9 mouse cellular contexts compared by ENCODE assay signal in the genomic region with DNA sequence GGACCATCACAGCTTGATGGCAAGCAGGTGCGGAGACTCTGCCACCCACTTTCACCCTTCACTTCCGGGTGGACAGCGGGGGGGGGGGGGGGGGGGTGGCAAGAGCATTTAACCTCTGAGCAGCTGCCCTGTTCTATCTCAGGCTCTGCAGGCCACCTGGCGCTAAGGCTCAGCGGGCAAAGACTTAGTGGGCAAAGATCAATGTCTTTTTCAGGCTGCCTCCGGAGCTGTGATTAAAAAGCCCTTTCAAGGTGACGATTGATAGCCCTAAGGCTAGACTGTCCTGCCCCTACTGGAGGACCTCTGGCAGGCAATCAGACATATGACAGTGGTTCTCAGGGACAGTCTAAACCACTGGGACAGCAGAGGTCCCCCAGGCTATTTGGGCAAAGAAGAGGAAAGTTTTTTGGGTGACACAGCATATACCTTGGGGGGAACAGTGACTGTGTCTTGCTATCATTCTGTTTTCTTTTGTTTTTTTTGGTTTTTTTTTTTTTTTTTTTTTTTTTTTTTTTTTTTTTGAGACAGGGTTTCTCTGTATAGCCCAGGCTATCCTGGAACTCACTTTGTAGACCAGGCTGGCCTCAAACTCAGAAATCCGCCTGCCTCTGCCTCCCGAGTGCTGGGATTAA. TPM values are rescaled to one million over a fixed set of nuclear protein-coding genes. Genes with fewer than 3 reads are reported as not detected.
DNase-seq lines count a peak whose midpoint lies in the region; ATAC-seq lines count a peak whose summit lies in the region.
"Had no signal": no experiment of that assay in that cellular context is flagged by ENCODE, and none has a peak within 500 bp of the region (broad histone marks: within the 10 kb centered on the region; RNA-seq: fewer than 3 reads in every experiment).

No protein-coding gene starts in this region.

- H3K27ac ChIP-seq in kidney, embryonic 15.5 days: no peak overlapping the region
- H3K27ac ChIP-seq in forebrain, embryonic 12.5 days: peak overlapping the region; percentile 78
- peak overlapping the region; percentile 68 for H3K27ac ChIP-seq in liver, embryonic 12.5 days
- H3K27ac ChIP-seq in neural tube, embryonic 12.5 days: peak overlapping the region; percentile 70; the same call in 1 of the 2 replicates
- H3K27ac ChIP-seq: limb, embryonic 12.5 days had no signal

- DNase-seq in kidney, postnatal 4 days: no peak
- no peak for DNase-seq in left cerebral cortex, postnatal 36 days (ENCODE audit: low spot score in 2 of 2)
- no peak for DNase-seq in thymus, postnatal 4 days
- no peak for DNase-seq in Muller cell, postnatal 12 days (ENCODE audit: inconsistent ontology term)

- no peak overlapping the region for H3K9ac ChIP-seq in kidney, embryonic 15.5 days
- H3K9ac ChIP-seq in forebrain, embryonic 12.5 days: no peak overlapping the region
- H3K9ac ChIP-seq in liver, embryonic 12.5 days: peak overlapping the region; percentile 42; the same call in 1 of the 2 replicates
- no peak overlapping the region for H3K9ac ChIP-seq in neural tube, embryonic 12.5 days
- H3K9ac ChIP-seq: limb, embryonic 12.5 days had no signal

- no peak overlapping the region for H3K4me3 ChIP-seq in kidney, embryonic 15.5 days (replicated peaks)
- no peak overlapping the region for H3K4me3 ChIP-seq in forebrain, embryonic 12.5 days (replicated peaks)
- H3K4me3 ChIP-seq in liver, embryonic 12.5 days: peak overlapping the region; percentile 31
- no peak overlapping the region for H3K4me3 ChIP-seq in neural tube, embryonic 12.5 days
- H3K4me3 ChIP-seq: limb, embryonic 12.5 days had no signal

- no peaks in the 10 kb centered on the region for H3K9me3 ChIP-seq in kidney, embryonic 15.5 days (replicated peaks)
- H3K9me3 ChIP-seq in forebrain, embryonic 12.5 days: no peaks in the 10 kb centered on the region
- no peaks in the 10 kb centered on the region for H3K9me3 ChIP-seq in liver, embryonic 12.5 days (replicated peaks)
- no peaks in the 10 kb centered on the region for H3K9me3 ChIP-seq in neural tube, embryonic 12.5 days
- H3K9me3 ChIP-seq: limb, embryonic 12.5 days had no signal

- peaks cover 25% of the 10 kb centered on the region for H3K4me1 ChIP-seq in kidney, embryonic 15.5 days
- H3K4me1 ChIP-seq in forebrain, embryonic 12.5 days: peaks cover 42% of the 10 kb centered on the region
- H3K4me1 ChIP-seq in liver, embryonic 12.5 days: peaks cover 35% of the 10 kb centered on the region
- H3K4me1 ChIP-seq in neural tube, embryonic 12.5 days: peaks cover 32% of the 10 kb centered on the region

- intact Hi-C loops in left cerebral cortex, postnatal 36 days (cut with DNase I): no loop called here

- H3K36me3 ChIP-seq in kidney, embryonic 15.5 days: no peaks in the 10 kb centered on the region
- H3K36me3 ChIP-seq in forebrain, embryonic 12.5 days (replicated peaks): no peaks in the 10 kb centered on the region
- H3K36me3 ChIP-seq in liver, embryonic 12.5 days: no peaks in the 10 kb centered on the region
- no peaks in the 10 kb centered on the region for H3K36me3 ChIP-seq in neural tube, embryonic 12.5 days
- H3K36me3 ChIP-seq: limb, embryonic 12.5 days had no signal

- peak overlapping the region; percentile 2; the same call in 1 of the 2 replicates for H3K4me2 ChIP-seq in kidney, embryonic 15.5 days
- H3K4me2 ChIP-seq in forebrain, embryonic 12.5 days: peak overlapping the region; percentile 35
- H3K4me2 ChIP-seq in liver, embryonic 12.5 days: peak overlapping the region; percentile 64
- H3K4me2 ChIP-seq in neural tube, embryonic 12.5 days (replicated peaks): peak overlapping the region; percentile 36
- H3K4me2 ChIP-seq: limb, embryonic 12.5 days had no signal

- no peak for ATAC-seq in kidney, embryonic 15.5 days (replicated peaks; ENCODE audit: low FRiP score)
- ATAC-seq in forebrain, embryonic 12.5 days (ENCODE audit: low FRiP score): 0 out of 2 replicates have a peak, but pooled peaks have one; percentile 7
- ATAC-seq in liver, embryonic 12.5 days: peak; percentile 48; the same call in 1 of the 2 replicates
- ATAC-seq in neural tube, embryonic 12.5 days (ENCODE audit: low FRiP score, low read depth): no peak

- H3K27me3 ChIP-seq in kidney, embryonic 15.5 days: 0 out of 2 replicates have a peak, but pooled peaks cover 2% of the 10 kb centered on the region
- peaks cover 40% of the 10 kb centered on the region for H3K27me3 ChIP-seq in forebrain, embryonic 12.5 days
- H3K27me3 ChIP-seq in liver, embryonic 12.5 days (replicated peaks): peaks cover 36% of the 10 kb centered on the region; the same call in 1 of the 2 replicates
- no peaks in the 10 kb centered on the region for H3K27me3 ChIP-seq in neural tube, embryonic 12.5 days (replicated peaks)

- 25% methylated on average over 9 of the region's 9 CpGs for WGBS in kidney, embryonic 15.5 days
- 25% methylated on average over 9 of the region's 9 CpGs for WGBS in forebrain, embryonic 12.5 days
- 26% methylated on average over 8 of the region's 9 CpGs for WGBS in liver, embryonic 12.5 days (ENCODE audit: insufficient replicate concordance)
- 26% methylated on average over 8 of the region's 9 CpGs for WGBS in neural tube, embryonic 12.5 days

RNA-seq across cellular contexts. Expression of a gene that starts 54.1 kb away (rescaled TPM):
- 66.5 and 69.0 TPM in 2 replicates for polyA plus RNA-seq in kidney, embryonic 15.5 days (2015; fragmentation: Nextera tagmentation; extraction: Ambion mirVana)
- 67.2 and 67.6 TPM in 2 replicates for polyA plus RNA-seq in forebrain, embryonic 12.5 days (2016; fragmentation: Nextera tagmentation; extraction: Ambion mirVana)
- 26.9 and 27.5 TPM in 2 replicates for polyA plus RNA-seq in liver, embryonic 12.5 days (2016; fragmentation: Nextera tagmentation; extraction: Ambion mirVana)
- 68.8 and 71.5 TPM in 2 replicates for polyA plus RNA-seq in neural tube, embryonic 12.5 days (2016; fragmentation: Nextera tagmentation; extraction: Ambion mirVana)
- total RNA-seq in left cerebral cortex, postnatal 36 days (2021): 100 to 1,000 TPM; 210 to 217 TPM

Comparison
In these comparisons a context has a peak if more than half of its experiments do, and no peak if none do; other contexts are left out.
1. ATAC-seq: peak in forebrain, embryonic 12.5 days (single experiment) and liver, embryonic 12.5 days (single experiment); none in kidney, embryonic 15.5 days (single experiment) and neural tube, embryonic 12.5 days (single experiment).
2. H3K4me2 ChIP-seq: peak in every context shown above with its lines; median percentile 64 in liver, embryonic 12.5 days; 36 in neural tube, embryonic 12.5 days; 35 in forebrain, embryonic 12.5 days; 2 in kidney, embryonic 15.5 days.